Mouse (Mus musculus): Measurements from ENCODE around the gene Xrra1.

DNA sequence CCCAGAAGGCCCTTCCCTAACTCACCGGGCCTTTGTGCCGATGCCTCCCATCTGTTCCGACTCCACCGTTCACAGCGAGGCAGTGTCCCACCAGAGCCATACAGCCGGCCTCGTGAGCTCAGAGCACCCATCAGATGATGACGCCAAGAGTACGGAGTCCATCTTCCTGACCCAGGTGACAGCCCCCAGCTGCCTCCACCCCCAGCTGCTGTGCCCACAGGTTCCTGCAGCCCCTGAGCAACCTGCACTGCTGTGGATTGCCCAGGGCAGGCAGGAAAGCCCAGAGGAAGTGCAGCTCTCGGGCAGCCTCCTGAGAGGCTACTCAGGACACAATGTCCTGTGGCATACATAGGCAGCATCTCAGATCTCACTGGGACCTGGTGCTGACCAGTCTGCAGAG is 55.4 kb downstream of the Xrra1 start:
- no peak for TF ChIP-seq CTCF (IDR thresholded peaks at IDR 0.05; ENCODE audit: low read depth, low read length)
- TF ChIP-seq POLR2A (IDR thresholded peaks at IDR 0.05; ENCODE audit: insufficient read depth, low read length), result no peak
- TF ChIP-seq EP300 (IDR thresholded peaks at IDR 0.05; ENCODE audit: insufficient read depth, low read depth, low read length), result no peak
